Mouse (Mus musculus) CD4-positive helper T cell, adult 2 months (primary cell): ENCODE data around the gene Mpp3.

Experiments
- DNase-seq: peaks from one replicate; pipeline ENCODE4 v3.0.0-alpha.2; 2012; ENCODE audit warnings: low read depth, missing footprints, low spot score

The Mpp3 gene

DNA sequence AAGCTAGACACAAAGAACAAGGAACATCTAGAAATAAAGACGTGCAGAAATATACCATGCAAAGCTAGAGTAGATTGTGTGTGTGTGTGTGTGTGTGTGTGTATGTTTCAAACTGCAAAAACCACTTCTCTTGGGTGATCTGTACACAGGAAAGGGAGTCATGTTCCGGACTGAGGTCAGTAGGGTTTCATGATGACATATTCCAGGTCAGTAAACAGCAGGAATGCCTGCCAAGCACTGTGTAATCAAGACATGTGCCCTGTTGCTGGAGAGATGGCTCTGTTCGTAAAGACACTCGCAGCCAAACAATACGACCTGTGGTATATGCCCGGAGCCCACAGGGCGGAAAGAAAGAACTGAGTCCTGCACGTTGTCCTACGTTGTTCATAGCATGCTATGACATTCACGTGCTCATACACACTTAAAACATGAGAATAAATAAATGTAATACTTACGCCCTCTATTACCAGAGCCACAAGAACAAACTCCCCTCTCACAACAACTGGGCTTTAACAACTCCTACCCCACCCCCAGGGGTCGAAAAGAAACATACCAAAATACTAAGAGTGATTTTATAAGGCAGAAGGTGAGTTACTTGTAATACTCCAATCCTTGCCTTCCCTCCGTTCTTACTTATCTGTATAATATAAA is 11.4 kb upstream of the Mpp3 start:
- DNase-seq, result no peak

DNA sequence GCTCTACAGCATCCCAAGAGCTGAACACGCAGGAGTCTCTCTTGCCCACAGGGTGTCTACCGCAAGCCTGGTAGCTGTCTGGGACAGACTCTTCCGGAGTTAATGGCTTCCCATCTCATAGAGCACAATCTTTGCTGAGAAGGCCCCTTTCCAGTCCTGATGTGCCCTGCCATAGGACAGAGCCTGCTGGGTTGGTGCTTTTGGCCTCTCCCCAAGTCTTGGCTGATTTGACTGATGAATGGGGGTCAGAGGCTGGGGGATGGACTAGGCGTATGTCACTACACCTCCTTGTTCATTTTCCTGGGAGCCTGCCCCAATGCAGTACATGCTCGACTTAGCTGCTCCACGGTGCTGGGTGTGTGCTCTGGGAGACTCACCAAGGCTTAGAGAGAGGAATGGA is 9.5 kb upstream of the Mpp3 start:
- DNase-seq, result no peak

DNA sequence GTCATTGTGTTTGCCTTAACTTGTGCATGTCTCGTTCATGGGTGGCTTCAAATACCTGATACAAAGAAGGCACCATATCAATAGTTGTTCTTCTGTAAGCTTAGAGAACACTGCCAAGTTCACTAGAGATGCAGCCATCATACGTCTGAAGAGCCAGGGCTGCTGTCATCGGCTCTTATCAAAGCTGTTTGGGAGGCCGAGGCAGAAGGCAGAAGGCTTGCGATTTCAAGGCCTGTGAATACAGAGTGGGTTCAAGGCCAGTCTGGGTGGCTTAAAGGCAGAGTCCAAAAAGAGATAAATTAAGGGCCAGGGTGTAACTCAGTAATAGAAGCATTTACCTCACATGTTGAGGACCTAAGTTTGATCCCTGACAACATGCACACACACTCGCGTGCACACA is 8.1 kb upstream of the Mpp3 start:
- no peak for DNase-seq

DNA sequence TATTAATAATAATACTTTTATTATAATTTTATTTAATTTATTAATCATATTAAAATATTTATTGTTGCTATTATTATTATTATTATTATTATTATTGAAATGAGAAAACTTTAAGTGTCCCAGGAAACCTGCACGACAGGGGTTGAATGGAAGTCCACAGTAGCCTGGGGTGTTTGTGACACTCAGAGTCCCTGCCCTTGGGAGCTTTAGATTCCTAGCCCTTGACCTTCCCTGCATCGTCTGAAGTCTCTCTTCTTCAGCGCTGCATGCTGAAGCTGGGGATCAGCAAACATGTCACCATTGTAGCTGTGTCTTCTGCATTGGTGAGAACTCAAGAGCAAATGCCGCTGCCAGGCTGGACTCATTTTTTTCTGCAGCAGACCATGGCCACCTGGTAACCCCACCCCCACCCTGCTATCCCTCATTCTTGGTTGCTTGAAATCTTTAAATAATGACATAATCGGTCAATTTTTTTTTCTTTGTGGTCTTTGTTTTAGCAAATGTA is 7.2 kb upstream of the Mpp3 start:
- DNase-seq, result no peak

DNA sequence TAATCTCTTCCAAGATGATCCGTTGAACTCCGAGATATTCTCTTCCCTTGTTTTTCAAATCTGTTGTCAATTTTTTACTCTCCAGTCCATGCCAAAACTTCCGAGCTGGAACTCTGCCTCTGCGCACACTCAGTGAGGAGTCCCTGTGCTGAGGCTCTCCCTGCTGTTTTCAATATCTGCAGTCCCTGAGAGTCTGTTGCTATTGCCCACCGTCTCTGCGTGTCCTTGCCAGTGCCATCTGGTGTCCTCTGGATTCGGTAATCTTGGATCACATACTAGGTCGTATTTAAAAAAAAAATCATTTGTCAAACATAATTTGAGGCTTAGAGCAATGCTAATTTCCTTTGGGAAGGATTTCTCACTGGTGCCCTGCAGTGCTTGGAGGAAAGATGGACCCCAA is 6.6 kb upstream of the Mpp3 start:
- no peak for DNase-seq

DNA sequence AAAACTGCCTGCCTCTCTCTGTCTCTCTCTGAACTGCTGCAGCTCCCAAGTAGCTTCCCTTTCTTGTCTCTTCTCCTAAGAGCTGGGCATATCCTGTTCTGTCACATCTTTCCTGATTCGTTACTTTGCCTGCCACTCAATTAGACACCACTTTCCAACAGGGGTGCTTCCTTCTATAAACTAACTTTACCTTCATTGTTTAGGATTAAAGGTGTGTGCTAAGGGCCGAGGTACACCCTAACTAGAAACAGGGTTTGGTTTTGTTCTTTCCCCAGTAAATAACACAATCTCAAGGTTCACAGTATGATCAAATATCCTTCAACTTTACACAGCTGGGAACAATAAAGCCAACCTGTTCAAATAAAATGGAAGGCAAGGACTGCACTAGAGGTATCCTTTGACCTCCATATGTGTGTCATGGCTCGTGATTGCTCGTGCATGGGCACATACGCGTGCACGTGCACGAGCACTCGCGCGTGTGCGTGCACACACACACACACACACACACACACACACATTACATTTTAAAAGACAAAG is 4.9 kb upstream of the Mpp3 start:
- DNase-seq, result no peak

DNA sequence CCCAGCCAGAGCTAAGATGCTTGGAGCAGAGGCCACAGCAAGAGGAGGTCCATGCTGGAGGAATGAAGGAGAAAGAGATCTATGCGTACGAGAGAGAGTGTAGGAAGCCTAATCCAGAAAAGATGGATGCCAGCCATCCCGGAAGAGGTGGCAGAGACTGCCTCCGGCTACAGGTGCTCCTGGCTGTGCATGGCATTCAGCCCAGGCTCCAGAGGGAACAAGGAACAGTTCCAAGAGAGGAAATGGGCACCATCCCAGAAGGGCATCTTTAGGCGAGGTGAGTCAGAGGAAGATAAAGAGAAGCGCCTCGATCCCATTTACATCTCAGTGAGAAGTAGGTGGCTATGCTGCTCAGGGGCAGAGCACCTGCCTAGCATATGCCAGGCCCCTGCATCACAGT is 2.9 kb upstream of the Mpp3 start:
- no peak for DNase-seq

DNA sequence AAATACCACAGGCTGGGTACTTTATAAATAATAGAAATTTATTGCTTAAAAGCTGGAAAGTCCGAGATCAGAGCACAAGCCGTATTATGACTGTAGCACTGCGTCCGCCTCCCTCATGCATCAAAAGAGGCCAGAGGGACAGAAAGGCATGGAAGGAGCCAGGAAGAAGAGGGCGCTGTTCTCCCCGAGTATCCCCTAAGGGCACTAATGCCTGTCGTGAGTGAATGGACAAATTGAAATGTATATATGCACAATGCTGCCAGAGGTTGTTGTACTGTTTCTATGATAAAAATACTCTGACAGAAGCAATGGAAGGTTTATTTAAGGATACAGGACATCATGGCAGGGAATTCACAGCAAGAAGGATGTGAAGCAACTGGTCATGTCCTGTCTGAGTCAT is 1.7 kb upstream of the Mpp3 start:
- DNase-seq, result no peak

DNA sequence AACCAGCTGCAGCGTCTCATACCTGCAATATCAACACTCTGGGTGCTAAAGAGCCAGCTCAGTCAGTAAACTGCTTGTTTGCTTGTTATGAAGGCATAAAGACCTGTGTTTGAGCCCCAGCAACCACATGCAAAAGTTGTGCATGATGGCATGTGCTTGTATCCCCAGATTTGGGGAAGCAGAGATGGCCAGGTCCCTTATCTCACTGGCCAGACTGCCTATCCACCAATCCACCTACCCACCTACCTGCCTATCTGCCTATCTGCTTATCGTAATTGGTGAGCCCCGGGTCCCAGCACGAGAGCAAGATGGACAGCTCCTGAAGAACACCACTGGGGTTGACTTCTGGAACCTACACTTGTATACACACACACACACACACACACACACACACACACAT is 1.0 kb upstream of the Mpp3 start:
- DNase-seq, result no peak

DNA sequence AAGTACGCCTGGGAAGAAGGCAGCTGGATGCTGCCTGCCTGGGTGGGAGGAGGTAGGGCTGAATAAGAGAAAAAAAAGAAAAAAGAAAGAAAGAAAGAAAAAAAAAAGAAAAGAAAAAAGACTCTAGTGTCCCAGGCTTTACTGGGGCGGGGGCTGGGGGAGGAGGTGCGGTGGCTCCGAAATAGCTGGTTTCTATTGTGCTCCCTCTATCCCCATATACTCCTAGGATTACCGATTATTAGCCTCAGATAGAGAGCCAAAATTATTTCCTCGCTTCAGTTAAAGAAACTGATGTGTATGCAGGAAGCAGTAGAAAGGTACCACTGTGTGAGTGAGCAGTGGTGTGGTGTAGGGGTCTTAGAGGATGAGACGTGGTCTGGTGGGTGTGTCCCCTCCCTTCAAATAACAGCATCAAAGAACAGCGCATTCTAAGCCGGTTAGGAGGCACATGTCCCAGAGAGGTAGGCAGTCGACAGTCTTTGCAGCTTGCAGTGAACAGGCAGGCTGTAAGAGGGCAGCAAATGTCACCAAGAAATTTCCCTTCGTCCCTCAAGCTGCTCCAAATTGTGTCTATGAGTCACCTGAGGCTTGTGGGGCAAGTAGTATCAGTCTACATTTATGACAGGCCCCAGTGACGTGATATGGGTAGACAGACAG is 772 bp downstream of the Mpp3 start:
- no peak for DNase-seq

DNA sequence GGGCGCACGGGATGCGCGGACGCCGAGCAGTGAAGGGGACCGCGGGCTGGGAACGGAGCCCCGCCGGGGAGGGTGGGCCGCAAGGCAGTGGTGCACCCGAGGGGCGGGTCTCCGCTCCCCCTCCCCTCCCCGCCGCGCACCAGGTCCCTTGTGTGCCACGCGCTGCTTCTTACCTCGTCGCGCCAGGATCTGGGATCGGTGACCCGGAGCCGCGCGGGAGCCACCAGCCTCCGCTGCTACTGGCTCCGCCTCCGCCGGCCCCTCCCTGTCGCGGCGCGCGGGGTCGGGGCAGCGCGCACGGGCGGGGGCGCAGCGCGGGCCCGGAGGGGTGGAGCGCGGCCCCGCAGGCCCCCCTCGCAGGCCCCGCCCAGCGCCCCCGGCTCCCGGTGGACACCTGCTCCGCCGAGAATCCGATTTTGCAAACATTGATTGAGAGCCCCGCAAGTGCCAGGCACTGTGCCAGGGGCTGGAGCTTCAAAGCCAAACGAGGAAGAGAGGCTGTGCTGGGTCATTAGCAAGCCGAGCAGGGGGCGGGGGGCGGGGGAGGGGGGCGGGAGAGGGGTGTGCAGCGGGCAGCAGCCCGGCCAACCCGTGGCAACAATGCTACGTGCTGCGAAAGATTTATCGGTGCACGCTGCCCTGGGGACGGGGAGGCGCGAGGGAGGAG is 1.4 kb downstream of the Mpp3 start:
- DNase-seq, result no peak

DNA sequence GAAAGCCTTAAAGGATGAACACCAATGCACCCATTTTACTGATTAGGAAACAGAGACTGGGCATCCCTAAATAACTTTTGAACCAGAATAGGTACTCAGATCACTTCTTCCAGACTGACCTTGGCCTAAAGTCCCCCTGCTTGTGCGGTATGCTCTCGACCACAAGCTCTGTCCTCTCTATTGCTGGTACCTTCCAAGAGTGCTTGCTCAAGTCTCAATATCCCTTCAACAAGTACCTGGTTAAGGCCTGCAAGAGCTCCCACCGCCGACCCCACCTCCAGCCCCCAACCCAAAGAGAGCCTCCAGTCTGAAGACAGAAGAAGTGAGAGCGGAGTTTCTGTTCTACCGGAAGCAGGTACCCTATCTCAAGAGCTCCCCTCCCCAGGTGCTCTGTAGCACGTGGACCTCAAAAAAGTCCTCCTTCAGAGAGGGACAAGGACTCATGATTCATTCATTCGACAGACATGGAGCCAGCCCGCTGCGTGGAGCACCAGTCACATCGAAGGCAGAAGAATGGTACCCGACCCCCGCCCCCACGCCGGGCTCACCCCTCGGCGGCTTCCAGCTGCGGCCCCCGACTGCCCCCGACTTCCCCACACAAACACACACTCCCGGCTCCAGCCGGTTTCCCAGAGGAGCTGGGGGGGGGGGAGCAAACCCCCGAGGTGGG is 2.1 kb downstream of the Mpp3 start:
- no peak for DNase-seq

DNA sequence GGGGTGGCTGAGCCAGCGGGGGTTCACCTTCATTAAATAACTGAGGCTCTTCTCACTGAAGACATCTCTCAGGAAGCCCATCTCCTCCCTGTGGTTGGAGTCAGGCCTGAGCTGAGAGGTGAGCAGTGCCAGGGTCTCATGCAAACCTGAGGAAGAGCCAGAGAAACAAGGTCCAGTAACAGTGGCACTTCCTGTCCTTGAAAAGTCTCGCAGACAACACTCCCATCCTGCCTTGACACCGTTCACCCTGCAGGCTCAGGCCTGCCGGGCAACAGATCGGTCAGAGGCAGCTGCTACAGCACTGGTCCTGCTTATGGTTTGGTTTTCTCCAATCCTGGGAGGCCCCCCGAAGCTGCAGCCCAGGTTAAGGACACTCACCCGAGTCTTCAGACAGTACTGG is 2.9 kb downstream of the Mpp3 start:
- no peak for DNase-seq

DNA sequence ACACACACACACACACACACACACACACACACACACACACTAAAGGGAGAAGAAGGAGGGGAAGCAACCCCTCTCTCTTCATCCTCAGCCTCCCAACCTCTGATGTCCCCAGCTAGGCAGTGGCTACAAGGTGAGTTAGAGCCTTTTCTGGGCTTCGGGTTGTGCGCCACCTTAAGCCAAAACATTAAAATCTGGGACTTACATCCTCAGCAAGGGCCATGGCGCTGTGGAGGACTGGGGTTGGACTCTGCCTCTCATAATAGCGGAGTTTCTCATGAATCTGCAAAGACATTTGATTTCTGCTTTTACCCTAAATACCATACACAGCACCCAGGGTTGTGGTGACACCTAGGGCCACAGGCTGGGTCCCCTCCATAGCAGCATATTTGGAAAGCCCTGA is 3.4 kb downstream of the Mpp3 start:
- no peak for DNase-seq

DNA sequence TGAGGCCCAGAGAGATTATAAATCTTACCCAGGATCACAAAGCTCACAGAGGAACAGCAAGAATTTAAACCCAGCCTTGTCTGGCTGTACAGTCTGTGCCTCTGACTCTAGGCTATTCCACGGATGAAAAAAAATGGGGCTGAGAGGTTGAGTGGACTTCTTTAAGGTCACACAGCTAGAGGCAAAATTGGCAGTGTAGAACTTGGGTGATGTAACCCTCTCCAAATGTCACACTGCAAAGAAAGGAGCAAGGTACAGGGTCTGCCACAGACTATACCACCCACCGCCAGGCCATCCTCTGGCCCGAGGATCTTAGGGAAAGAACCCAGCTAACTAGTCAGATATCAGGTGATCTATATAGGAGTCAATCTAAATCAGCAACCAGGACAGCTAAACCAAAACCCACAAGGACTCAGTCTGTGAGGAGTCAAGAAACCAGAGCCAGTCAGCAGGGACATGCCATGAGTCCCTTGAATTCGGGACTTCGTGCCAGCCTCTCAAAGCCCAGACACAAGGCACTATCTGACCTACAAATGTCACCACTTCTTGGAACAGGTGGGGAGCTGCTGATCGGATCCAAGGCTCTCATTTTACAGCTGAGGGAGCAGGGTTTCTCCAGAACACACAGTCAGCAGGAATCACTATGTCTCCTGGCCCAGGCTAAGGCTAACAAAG is 4.0 kb downstream of the Mpp3 start:
- no peak for DNase-seq

DNA sequence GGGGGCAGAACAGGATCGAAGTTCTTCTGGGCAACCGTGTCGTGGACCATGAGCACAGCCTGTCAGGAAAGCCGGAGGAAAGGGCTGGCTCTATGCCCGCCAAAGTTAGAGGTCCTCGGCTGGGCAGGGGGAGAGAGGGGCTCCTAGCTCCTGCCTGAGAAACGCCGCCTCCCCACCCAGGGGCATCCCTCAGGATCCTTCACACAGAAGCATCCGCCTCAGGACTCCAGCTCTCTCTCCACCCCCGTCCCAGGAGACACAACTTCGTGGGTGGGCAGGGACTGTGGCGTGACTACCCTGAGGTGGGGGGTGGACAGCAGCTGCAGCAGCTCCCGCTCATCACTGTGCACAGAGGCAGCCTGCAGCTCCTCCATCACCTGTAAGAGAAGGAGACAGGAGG is 4.9 kb downstream of the Mpp3 start:
- DNase-seq, result no peak

DNA sequence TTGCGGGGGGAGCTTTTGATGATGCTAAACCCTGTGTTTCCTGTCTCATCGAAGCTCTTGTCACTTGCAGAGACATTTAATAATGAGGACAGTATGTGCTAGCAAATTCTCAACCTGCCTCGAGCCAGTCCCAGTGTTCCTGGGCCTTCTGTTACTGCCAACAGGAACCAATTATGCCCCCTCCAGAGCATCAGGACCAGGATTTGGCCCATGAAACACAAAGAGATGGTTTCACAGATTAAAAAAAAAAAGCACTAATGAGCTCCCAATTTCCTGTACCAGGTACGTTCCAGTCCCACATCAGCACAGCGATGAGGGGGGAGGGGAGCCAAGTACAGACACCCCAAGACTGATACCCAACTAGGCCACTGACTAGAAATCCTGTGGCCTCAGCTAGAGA is 7.1 kb downstream of the Mpp3 start:
- no peak for DNase-seq

DNA sequence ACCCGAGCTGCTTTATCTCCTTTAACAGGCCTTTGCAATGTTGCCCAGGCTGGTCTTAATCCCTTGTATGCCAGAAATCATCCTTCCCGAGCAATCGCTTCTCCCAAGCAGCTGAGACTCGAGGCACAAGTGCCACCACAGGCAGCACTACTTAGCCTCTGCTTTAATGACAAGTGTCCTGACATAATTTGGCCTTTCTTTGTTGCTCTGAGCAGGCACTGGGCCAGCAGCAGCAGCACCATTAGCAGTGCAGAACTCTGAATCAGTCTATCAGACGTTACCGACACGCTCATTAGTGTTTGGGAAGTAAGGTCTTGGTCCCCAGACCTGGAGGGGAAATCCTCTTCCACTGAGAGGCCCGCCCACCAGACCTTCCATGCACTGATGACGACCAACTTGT is 8.5 kb downstream of the Mpp3 start:
- no peak for DNase-seq

DNA sequence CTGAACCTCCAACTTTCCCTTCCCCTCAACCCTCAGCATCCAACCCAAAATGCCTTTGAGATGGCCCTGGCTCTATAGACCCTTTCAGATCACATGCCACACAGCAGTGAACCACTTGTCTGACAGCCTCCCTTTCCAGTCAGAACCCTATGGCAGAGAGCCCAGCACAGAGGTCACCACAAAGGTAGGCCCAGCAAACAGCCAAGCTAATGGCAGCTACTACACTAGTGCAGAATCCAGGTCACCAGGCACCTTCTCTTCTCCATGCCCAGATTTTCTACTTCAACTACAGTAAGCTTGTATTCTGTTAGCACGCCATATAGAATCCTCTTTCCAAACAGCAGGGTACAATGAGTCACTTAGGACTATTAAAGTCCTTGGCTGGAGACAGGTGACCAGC is 12.1 kb downstream of the Mpp3 start:
- DNase-seq, result no peak

DNA sequence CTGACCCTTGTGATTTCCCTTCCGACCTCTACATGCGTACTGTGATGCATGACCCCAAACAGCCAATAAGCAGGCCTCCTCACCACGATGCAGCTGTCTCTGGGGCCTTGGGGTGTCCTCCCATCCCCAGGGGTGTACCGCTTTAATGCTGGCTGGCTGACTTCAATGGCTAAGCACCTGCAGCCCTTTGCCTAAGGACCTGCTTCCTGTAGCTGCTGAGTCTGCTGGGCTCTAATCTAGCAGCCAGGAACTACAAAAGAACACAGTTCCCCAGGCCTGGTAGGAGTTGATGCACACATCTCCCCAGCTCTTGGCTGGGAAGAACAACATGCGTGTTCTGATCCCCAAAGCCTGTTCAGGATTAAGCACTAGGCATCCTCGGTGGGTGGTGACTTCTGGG is 12.8 kb downstream of the Mpp3 start:
- DNase-seq, result no peak

DNA sequence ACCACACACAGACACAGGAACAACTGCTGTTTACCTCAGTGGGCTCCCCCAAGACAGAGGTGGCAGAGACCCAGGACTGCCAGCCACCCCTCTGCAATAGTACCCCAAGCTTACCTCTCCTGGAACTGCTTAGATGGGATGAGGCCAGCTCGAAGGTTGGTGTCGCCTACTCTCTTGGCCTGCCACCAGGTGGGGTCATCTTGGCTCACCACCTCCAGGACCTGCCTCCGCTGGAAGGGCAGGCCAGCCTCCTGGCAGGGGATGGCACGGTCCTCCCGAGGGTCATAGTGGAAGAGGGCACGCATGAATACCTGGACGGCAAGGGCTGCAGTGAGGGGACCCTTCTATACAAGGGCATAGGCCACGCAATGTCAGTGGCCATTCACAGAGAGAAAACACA is 15.1 kb downstream of the Mpp3 start:
- DNase-seq, result no peak

DNA sequence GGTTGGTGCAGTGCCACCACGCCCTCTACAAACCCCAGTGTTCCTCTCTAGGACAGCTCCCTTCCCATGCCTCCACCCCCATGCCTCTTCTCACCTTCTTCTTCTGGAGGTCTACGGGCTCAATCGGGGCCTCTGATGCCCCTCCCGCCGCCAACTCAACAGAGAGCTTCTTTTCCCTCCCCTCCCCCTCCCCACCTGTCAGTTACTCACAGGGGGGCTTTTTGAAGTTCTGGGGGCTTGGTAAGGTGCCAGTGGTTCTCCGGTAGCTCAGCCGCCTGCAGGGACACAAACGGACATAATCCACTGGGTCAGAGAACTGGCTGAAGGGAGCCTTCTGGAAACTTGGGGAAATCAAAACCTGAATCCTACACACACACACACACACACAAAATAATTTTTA is 16.8 kb downstream of the Mpp3 start:
- DNase-seq, result no peak
